Comparison of ENCODE assay signal across 7 mouse cellular contexts in the genomic region with DNA sequence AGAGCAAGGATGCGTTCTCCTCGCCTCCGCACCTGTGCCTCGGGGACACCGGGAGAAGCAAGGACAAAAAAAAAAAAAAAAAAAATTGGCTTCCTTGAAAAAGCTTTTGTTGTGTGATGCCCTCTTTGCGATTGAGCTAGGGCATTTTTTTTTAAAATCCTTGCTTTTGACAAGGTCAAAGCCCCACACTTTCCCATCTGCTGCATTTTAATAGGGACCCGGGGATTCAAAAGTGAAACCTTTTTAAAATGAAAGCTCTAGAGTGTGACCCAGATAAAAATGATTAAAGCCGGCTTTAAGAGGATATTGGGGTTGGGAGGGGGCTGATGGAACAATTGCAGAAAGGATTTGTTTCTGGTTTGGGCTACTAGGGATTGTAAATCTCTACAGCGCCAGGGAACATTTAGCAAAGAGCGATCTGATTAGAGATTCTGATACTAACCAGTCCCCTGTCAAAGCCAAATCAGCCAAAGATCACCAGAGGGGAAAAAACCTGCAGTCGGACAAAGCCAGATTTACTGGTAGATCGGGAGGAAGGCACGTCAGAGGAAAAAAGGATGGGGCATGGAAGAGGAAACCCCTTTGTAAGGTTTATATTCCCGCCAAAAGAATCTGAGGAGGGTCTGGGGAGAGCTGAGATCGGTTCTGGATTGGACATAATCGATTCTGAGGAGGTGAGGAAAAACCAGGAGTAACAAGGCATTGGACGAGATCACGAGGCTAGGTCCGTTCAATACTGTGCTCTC. TPM values are rescaled to one million over a fixed set of nuclear protein-coding genes. Genes with fewer than 3 reads are reported as not detected.
DNase-seq lines count a peak whose midpoint lies in the region; ATAC-seq and TF ChIP-seq lines count a peak whose summit lies in the region.

No protein-coding gene starts in this region.

- peak overlapping the region; percentile 99 for H3K9ac ChIP-seq in MEL (ENCODE audit: control insufficient read depth, low read depth, low read length, poor library complexity, severe bottlenecking)
- H3K9ac ChIP-seq in heart, embryonic 15.5 days, result peak overlapping the region; percentile 98
- H3K9ac ChIP-seq in midbrain, embryonic 13.5 days (replicated peaks), result peak overlapping the region; percentile 97

- H3K36me3 ChIP-seq in MEL (ENCODE audit: control insufficient read depth in 1 of 2, insufficient read depth in 2 of 2, low read length in 2 of 2), result peaks cover 0 to 20% of the 10 kb centered on the region in 2 experiments; a peak in 2 of 4 replicates
- H3K36me3 ChIP-seq in heart, embryonic 15.5 days, result no peaks in the 10 kb centered on the region
- no peaks in the 10 kb centered on the region for H3K36me3 ChIP-seq in midbrain, embryonic 13.5 days

- peak; percentile 35 for ATAC-seq in CD4-positive, CD25-positive, alpha-beta regulatory T cell, adult 4 months
- no peak for ATAC-seq in heart, embryonic 15.5 days (replicated peaks; ENCODE audit: insufficient number of reproducible peaks, insufficient read depth, low FRiP score, low read depth)
- ATAC-seq in midbrain, embryonic 13.5 days, result peak; percentile 29; the same call in 1 of the 2 replicates

- TF ChIP-seq EP300 in MEL (IDR thresholded peaks at IDR 0.05; ENCODE audit: low read depth in 1 of 2, low read length in 2 of 2), result no peak; a peak in 1 of 4 replicates

- WGBS in heart, embryonic 15.5 days, result under 1% methylated on average over 19 of the region's 19 CpGs
- 0% methylated on average over 19 of the region's 19 CpGs for WGBS in midbrain, embryonic 13.5 days

- peak; percentile 40 for DNase-seq in MEL (ENCODE audit: low read depth, low spot score)
- peak; percentile 83 for DNase-seq in embryo, embryonic 10.5 days (ENCODE audit: low spot score)
- peak; percentile 19 for DNase-seq in layer of hippocampus, adult 9-11 months
- DNase-seq in urinary bladder, postnatal 36 days (ENCODE audit: low spot score in 2 of 2), result no peak

- no peak for TF ChIP-seq RAD21 in MEL (IDR thresholded peaks at IDR 0.05; ENCODE audit: low read depth, low read length)

- peak overlapping the region; percentile 76 to 95 for H3K4me3 ChIP-seq in MEL (ENCODE audit: control insufficient read depth in 1 of 2, insufficient read depth in 1 of 2, low read depth in 2 of 2, low read length in 2 of 2)
- peak overlapping the region; percentile 78 for H3K4me3 ChIP-seq in heart, embryonic 15.5 days
- peak overlapping the region; percentile 88 for H3K4me3 ChIP-seq in midbrain, embryonic 13.5 days (replicated peaks)

- no peaks in the 10 kb centered on the region for H3K27me3 ChIP-seq in MEL (ENCODE audit: control insufficient read depth in 1 of 2, insufficient read depth in 2 of 2, low read length in 2 of 2)
- H3K27me3 ChIP-seq in heart, embryonic 15.5 days, result no peaks in the 10 kb centered on the region
- H3K27me3 ChIP-seq in midbrain, embryonic 13.5 days, result no peaks in the 10 kb centered on the region

- H3K79me2 ChIP-seq in MEL (ENCODE audit: control insufficient read depth, insufficient read depth, low read length, poor library complexity), result peaks cover 23% of the 10 kb centered on the region

- peak overlapping the region; percentile 90 for H3K4me2 ChIP-seq in heart, embryonic 15.5 days
- peak overlapping the region; percentile 79 for H3K4me2 ChIP-seq in midbrain, embryonic 13.5 days (replicated peaks)

- H3K4me1 ChIP-seq in MEL (ENCODE audit: control insufficient read depth in 1 of 2, insufficient read depth in 2 of 2, low read length in 2 of 2), result peaks cover 15% of the 10 kb centered on the region in 2 experiments
- peaks cover 18% of the 10 kb centered on the region for H3K4me1 ChIP-seq in heart, embryonic 15.5 days (replicated peaks)
- H3K4me1 ChIP-seq in midbrain, embryonic 13.5 days (replicated peaks), result peaks cover 27% of the 10 kb centered on the region

- TF ChIP-seq POLR2A in MEL (IDR thresholded peaks at IDR 0.05; ENCODE audit: control insufficient read depth in 1 of 2, insufficient read depth in 1 of 2, low read depth in 1 of 2, low read length in 2 of 2, poor library complexity in 1 of 2), result 0 out of 4 replicates have a peak, but pooled peaks of 1 of the 2 experiments have one; percentile 18

- TF ChIP-seq CTCF in MEL (IDR thresholded peaks at IDR 0.05 in 2 of 3, conservative IDR thresholded peaks at IDR 0.05 in 1 of 3; ENCODE audit: control insufficient read depth in 1 of 3, insufficient read depth in 1 of 3, low read depth in 2 of 3, low read length in 3 of 3, poor library complexity in 1 of 3, severe bottlenecking in 1 of 3), result no peak

- no peaks in the 10 kb centered on the region for H3K9me3 ChIP-seq in MEL (replicated peaks; ENCODE audit: insufficient read depth, low read length)
- H3K9me3 ChIP-seq in heart, embryonic 15.5 days (replicated peaks), result no peaks in the 10 kb centered on the region
- 0 out of 2 replicates have a peak, but pooled peaks cover 2% of the 10 kb centered on the region for H3K9me3 ChIP-seq in midbrain, embryonic 13.5 days

- H3K27ac ChIP-seq in MEL (ENCODE audit: control insufficient read depth, low read depth, low read length), result no peak overlapping the region; the same call in 1 of the 2 replicates
- H3K27ac ChIP-seq in heart, embryonic 15.5 days, result peak overlapping the region; percentile 98
- peak overlapping the region; percentile 99 for H3K27ac ChIP-seq in midbrain, embryonic 13.5 days

TF ChIP-seq in MEL, 35 proteins besides CTCF, POLR2A, EP300 and RAD21:
- TF ChIP-seq RCOR1 (IDR thresholded peaks at IDR 0.05; ENCODE audit: low read depth, low read length) (peak; percentile 65; the same call in 1 of the 2 replicates), TBP (IDR thresholded peaks at IDR 0.05; ENCODE audit: low read depth, low read length) (peak; percentile 27; the same call in 1 of the 2 replicates), ETS1 (IDR thresholded peaks at IDR 0.05; ENCODE audit: low read depth, low read length) (0 out of 2 replicates have a peak, but pooled peaks have one; percentile 12), MAZ (IDR thresholded peaks at IDR 0.05; ENCODE audit: low read depth, low read length) (no peak), NELFE (IDR thresholded peaks at IDR 0.05; ENCODE audit: low read depth, low read length) (no peak), USF2 (IDR thresholded peaks at IDR 0.05; ENCODE audit: borderline replicate concordance in 1 of 2, insufficient read depth in 1 of 2, low read depth in 1 of 2, low read length in 2 of 2) (no peak), ZNF384 (IDR thresholded peaks at IDR 0.05; ENCODE audit: low read depth, low read length) (peak; percentile 34), MAFK (IDR thresholded peaks at IDR 0.05; ENCODE audit: borderline replicate concordance, low read depth, low read length) (no peak), MYB (IDR thresholded peaks at IDR 0.05; ENCODE audit: low read depth, low read length) (no peak), UBTF (IDR thresholded peaks at IDR 0.05; ENCODE audit: borderline replicate concordance, insufficient read depth, low read depth, low read length) (no peak), HCFC1 (IDR thresholded peaks at IDR 0.05; ENCODE audit: low read depth, low read length) (0 out of 2 replicates have a peak, but pooled peaks have one; percentile 4), GATA1 (IDR thresholded peaks at IDR 0.05; ENCODE audit: low read depth, low read length) (peak; percentile 42), CHD1 (IDR thresholded peaks at IDR 0.05; ENCODE audit: low read depth, low read length) (0 out of 2 replicates have a peak, but pooled peaks have one; percentile 33), MYC (IDR thresholded peaks at IDR 0.05; ENCODE audit: low read depth, low read length) (no peak), SIN3A (IDR thresholded peaks at IDR 0.05; ENCODE audit: low read length) (peak; percentile 16; the same call in 1 of the 2 replicates)

RNA-seq across cellular contexts. Expression of gene Zdhhc17, which starts 0.7 kb away (rescaled TPM):
- 10 to 100 TPM; 19.7 to 22.7 TPM for polyA plus RNA-seq in CD4-positive, CD25-positive, alpha-beta regulatory T cell, adult 4 months (2017; shearing (Covaris generic))
- total RNA-seq in MEL (2012; rRNA removed), result 16.6 and 16.7 TPM in 2 replicates
- 10 to 100 TPM in 1 of 2 experiments, not detected in 1; 14.9 TPM for polyA plus RNA-seq in MEL (2012; ENCODE audit: insufficient read depth in 1 of 2, insufficient read length in 2 of 2, low read depth in 1 of 2, low replicate concordance in 2 of 2, missing spikeins in 1 of 2)
- 15.1 and 17.7 TPM in 2 replicates for polyA plus RNA-seq in heart, embryonic 15.5 days (2015; fragmentation: Nextera tagmentation; extraction: Ambion mirVana)
- polyA plus RNA-seq in midbrain, embryonic 13.5 days (2015; fragmentation: Nextera tagmentation; extraction: Ambion mirVana), result 56.4 and 58.7 TPM in 2 replicates

Comparison
In these comparisons a context has a peak if more than half of its experiments do, and no peak if none do; other contexts are left out.
1. DNase-seq: peak in MEL (single experiment), embryo, embryonic 10.5 days (single experiment) and layer of hippocampus, adult 9-11 months (single experiment); none in urinary bladder, postnatal 36 days (0 of 2).
2. Peak in every context shown above with its lines, with median percentiles within 50 percentile points of each other: H3K4me3 ChIP-seq and H3K9ac ChIP-seq.